Mouse (Mus musculus) embryonic facial prominence, embryonic 15.5 days (tissue): ENCODE measurements around the gene Dusp23. TPM values are rescaled to one million over a fixed set of nuclear protein-coding genes. Genes with fewer than 3 reads are reported as not detected.
A peak's percentile ranks its signal among the peaks of the same experiment; 100 is the strongest.

ENCODE experiments used
- ATAC-seq: fragments of 200-750 bp; cut with Nextera tagmentation; 2 replicates; pipeline ENCODE4 v1.8.0; 2017; ENCODE audit warnings: low read depth, moderate TSS enrichment; ENCODE audit not compliant: insufficient number of reproducible peaks, low FRiP score, low TSS enrichment
- H3K27ac ChIP-seq: fragments of 300-500 bp; sonication (generic); replicated peaks from 2 replicates; pipeline ENCODE4 v1.5.1; 2015; ENCODE audit warnings: mild to moderate bottlenecking, inconsistent platforms
- H3K27me3 ChIP-seq: fragments of 300-500 bp; sonication (generic); 2 replicates; pipeline ENCODE4 v1.6.1; 2015; ENCODE audit warnings: inconsistent platforms
- H3K36me3 ChIP-seq: fragments of 300-500 bp; sonication (generic); 2 replicates; pipeline ENCODE4 v1.6.1; 2015; ENCODE audit warnings: mild to moderate bottlenecking, inconsistent platforms
- H3K4me1 ChIP-seq: fragments of 300-500 bp; sonication (generic); 2 replicates; pipeline ENCODE4 v1.6.1; 2015; ENCODE audit warnings: inconsistent platforms
- H3K4me2 ChIP-seq: fragments of 300-500 bp; sonication (generic); replicated peaks from 2 replicates; pipeline ENCODE4 v1.6.1; 2015; ENCODE audit warnings: mild to moderate bottlenecking, inconsistent platforms
- H3K4me3 ChIP-seq: fragments of 300-500 bp; sonication (generic); replicated peaks from 2 replicates; pipeline ENCODE4 v1.5.1; 2015; ENCODE audit warnings: mild to moderate bottlenecking, inconsistent platforms
- H3K9ac ChIP-seq: fragments of 300-500 bp; sonication (generic); 2 replicates; pipeline ENCODE4 v1.6.1; 2015; ENCODE audit warnings: inconsistent platforms
- H3K9me3 ChIP-seq: fragments of 300-500 bp; sonication (generic); replicated peaks from 2 replicates; pipeline ENCODE4 v1.6.1; 2016; ENCODE audit warnings: inconsistent platforms
- WGBS: fragments of 180-500 bp; shearing (Covaris S2); methylation state at CpG from one replicate; pipeline ENCODE4 v1.1.7; 2015; 5-methylcytosine and 5-hydroxymethylcytosine counted together
- polyA plus RNA-seq: library from polyadenylated mRNA; unstranded; fragments of >200 nt; fragmentation: Nextera tagmentation; extraction: Ambion mirVana; gene quantifications from 2 replicates; pipeline ENCODE4 v1.2.1, GENCODE M21; 2015

Gene Dusp23
- polyA plus RNA-seq: 13.4 and 13.7 TPM in 2 replicates

- Histone ChIP-seq H3K9ac (peak within 1 kb of the TSS; percentile 64), H3K9me3 (no peaks in the 10 kb centered on the region), H3K4me1 (peaks cover 9% of the 10 kb centered on the region; the same call in 1 of the 2 replicates), H3K4me3 (peak within 1 kb of the TSS; percentile 77), H3K36me3 (no peaks in the 10 kb centered on the region), H3K4me2 (peak within 1 kb of the TSS; percentile 90), H3K27ac (peak within 1 kb of the TSS; percentile 94), H3K27me3 (no peaks in the 10 kb centered on the region)
- peak; percentile 98 for ATAC-seq
- WGBS: under 1% methylated on average over 53 of the region's 53 CpGs
Observed at GRCm38 (mm10) chr1:172632451-172633326, at the start of gene Dusp23. Gene Dusp23 (minus strand): TSS chr1:172632962.

GRCm38 (mm10) chr1:172680742-172681141 lies 48.0 kb upstream of the Dusp23 start:
- no peak overlapping the region for H3K27ac ChIP-seq
- no peaks in the 10 kb centered on the region for H3K4me1 ChIP-seq
- WGBS: 69% methylated on average over 4 of the region's 4 CpGs
- H3K9ac ChIP-seq: no peak overlapping the region
- H3K4me3 ChIP-seq: no peak overlapping the region
- H3K9me3 ChIP-seq: no peaks in the 10 kb centered on the region
- ATAC-seq: no peak
- H3K36me3 ChIP-seq: no peaks in the 10 kb centered on the region
- H3K4me2 ChIP-seq: no peak overlapping the region
- H3K27me3 ChIP-seq: no peaks in the 10 kb centered on the region

GRCm38 (mm10) chr1:172670716-172671115 lies 38.0 kb upstream of the Dusp23 start:
- Histone ChIP-seq H3K9ac (no peak overlapping the region), H3K4me2 (no peak overlapping the region), H3K36me3 (no peaks in the 10 kb centered on the region), H3K4me3 (no peak overlapping the region), H3K4me1 (no peaks in the 10 kb centered on the region), H3K9me3 (no peaks in the 10 kb centered on the region), H3K27ac (no peak overlapping the region), H3K27me3 (no peaks in the 10 kb centered on the region)
- no peak for ATAC-seq
- 82% methylated on average over 1 of the region's 1 CpGs for WGBS

GRCm38 (mm10) chr1:172667597-172667996 lies 34.8 kb upstream of the Dusp23 start:
- no peak for ATAC-seq
- 60% methylated on average over 6 of the region's 6 CpGs for WGBS

GRCm38 (mm10) chr1:172665457-172665856 lies 32.7 kb upstream of the Dusp23 start:
- Histone ChIP-seq H3K4me2 (no peak overlapping the region), H3K27ac (no peak overlapping the region), H3K9me3 (no peaks in the 10 kb centered on the region), H3K36me3 (no peaks in the 10 kb centered on the region), H3K9ac (no peak overlapping the region), H3K27me3 (no peaks in the 10 kb centered on the region), H3K4me1 (no peaks in the 10 kb centered on the region), H3K4me3 (no peak overlapping the region)
- ATAC-seq: no peak
- WGBS: 61% methylated on average over 2 of the region's 2 CpGs

More at GRCm38 (mm10) chr1:172667597-172667996, 34.8 kb upstream of the Dusp23 start:
- no peaks in the 10 kb centered on the region for H3K9me3 ChIP-seq
- H3K27me3 ChIP-seq: no peaks in the 10 kb centered on the region
- H3K4me3 ChIP-seq: no peak overlapping the region
- no peaks in the 10 kb centered on the region for H3K4me1 ChIP-seq
- H3K9ac ChIP-seq: no peak overlapping the region
- no peak overlapping the region for H3K4me2 ChIP-seq
- H3K36me3 ChIP-seq: no peaks in the 10 kb centered on the region
- no peak overlapping the region for H3K27ac ChIP-seq

DNA sequence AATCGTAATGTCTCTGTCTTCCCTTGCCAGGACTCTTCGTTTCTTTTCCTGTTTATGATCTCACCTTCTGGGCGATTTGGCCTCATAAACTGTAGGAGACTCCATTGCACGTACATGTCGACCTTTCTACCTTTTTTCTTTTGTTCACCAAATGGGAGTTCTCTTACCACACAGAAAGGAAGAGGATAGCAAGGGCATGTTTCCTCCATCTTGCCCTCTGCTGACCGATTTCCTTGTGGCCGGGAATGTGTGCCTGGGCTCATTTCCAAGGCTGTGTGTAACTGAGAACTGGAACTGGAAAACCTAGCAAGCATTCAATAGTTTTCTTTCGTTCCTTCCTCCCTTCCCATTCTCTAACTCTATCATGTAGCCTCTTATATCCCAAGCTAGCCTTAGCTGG lies 26.9 kb upstream of the Dusp23 start:
- no peaks in the 10 kb centered on the region for H3K36me3 ChIP-seq
- H3K9me3 ChIP-seq: no peaks in the 10 kb centered on the region
- H3K4me2 ChIP-seq: no peak overlapping the region
- no peak overlapping the region for H3K27ac ChIP-seq
- H3K9ac ChIP-seq: no peak overlapping the region
- H3K27me3 ChIP-seq: no peaks in the 10 kb centered on the region
- ATAC-seq: no peak
- H3K4me1 ChIP-seq: no peaks in the 10 kb centered on the region
- WGBS: 73% methylated on average over 8 of the region's 8 CpGs
- no peak overlapping the region for H3K4me3 ChIP-seq

- Histone ChIP-seq H3K4me3 (no peak overlapping the region), H3K27ac (no peak overlapping the region), H3K36me3 (no peaks in the 10 kb centered on the region), H3K4me2 (no peak overlapping the region), H3K9ac (no peak overlapping the region), H3K9me3 (no peaks in the 10 kb centered on the region), H3K27me3 (no peaks in the 10 kb centered on the region), H3K4me1 (no peaks in the 10 kb centered on the region)
- no peak for ATAC-seq
- 52% methylated on average over 3 of the region's 3 CpGs for WGBS
Observed at GRCm38 (mm10) chr1:172657266-172657665, 24.5 kb upstream of the Dusp23 start.

DNA sequence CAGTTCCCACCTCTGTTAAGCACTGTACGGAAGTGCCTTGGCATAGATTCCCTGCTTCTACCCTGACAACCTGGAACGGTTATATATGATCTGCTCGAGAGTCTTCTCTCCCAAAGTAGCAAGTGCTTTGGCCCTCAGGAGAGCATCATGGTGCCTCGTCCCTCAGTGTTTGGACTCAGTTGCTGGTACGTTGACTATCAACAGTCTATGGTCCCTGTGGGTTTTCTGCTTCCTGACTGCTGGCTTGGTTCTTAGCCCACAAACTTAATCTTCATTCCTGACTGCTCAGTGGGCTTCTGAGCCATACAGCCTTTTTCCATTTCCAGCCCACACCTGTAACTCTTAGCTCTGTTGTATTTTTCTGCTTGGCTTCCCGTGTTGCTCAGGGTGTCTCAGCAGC lies 21.1 kb upstream of the Dusp23 start:
- no peak overlapping the region for H3K9ac ChIP-seq
- H3K27ac ChIP-seq: no peak overlapping the region
- ATAC-seq: no peak
- no peaks in the 10 kb centered on the region for H3K9me3 ChIP-seq
- H3K36me3 ChIP-seq: no peaks in the 10 kb centered on the region
- no peaks in the 10 kb centered on the region for H3K4me1 ChIP-seq
- WGBS: 66% methylated on average over 6 of the region's 6 CpGs
- no peak overlapping the region for H3K4me2 ChIP-seq
- H3K4me3 ChIP-seq: no peak overlapping the region
- H3K27me3 ChIP-seq: no peaks in the 10 kb centered on the region

GRCm38 (mm10) chr1:172652040-172652662 lies 19.4 kb upstream of the Dusp23 start:
- no peaks in the 10 kb centered on the region for H3K4me1 ChIP-seq
- no peaks in the 10 kb centered on the region for H3K27me3 ChIP-seq
- no peak overlapping the region for H3K4me2 ChIP-seq
- 80% methylated on average over 18 of the region's 18 CpGs for WGBS
- no peak overlapping the region for H3K27ac ChIP-seq
- H3K9me3 ChIP-seq: no peaks in the 10 kb centered on the region
- H3K9ac ChIP-seq: no peak overlapping the region
- no peaks in the 10 kb centered on the region for H3K36me3 ChIP-seq
- no peak overlapping the region for H3K4me3 ChIP-seq
- ATAC-seq: no peak

DNA sequence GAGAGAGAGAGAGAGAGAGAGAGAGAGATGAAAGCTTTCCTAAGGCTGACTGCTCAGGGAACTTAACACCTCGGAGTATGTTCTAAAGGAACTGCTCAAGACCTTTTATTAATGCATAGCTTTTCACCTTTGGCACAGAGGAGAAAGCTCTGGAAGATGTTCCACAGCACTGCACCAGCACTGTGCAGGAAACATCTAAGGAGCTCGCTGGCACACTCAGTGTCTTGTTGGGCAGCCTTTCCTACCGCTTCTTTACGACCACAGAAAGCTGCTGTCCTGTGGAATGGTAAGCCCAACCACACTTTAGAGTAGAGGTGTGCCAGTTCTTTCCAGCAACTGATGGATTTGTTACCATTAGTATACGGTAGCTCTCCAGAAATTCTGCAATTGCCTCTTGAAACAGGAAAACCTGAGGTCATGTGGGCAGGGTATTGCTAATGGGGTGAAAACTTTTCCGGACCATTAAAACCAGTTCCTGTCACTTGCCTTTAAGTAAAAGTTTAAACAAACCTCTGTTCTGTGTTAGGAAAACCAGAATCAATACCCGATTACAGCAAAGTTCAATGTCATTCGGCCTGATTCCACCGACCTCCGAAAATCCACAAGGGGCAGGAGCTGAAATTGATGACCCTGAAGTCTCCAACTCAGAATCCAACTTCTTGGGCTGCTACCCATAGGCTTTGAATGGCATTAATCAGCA lies 18.7 kb upstream of the Dusp23 start:
- Histone ChIP-seq H3K27ac (no peak overlapping the region), H3K27me3 (no peaks in the 10 kb centered on the region), H3K36me3 (no peaks in the 10 kb centered on the region), H3K4me3 (no peak overlapping the region), H3K4me1 (no peaks in the 10 kb centered on the region), H3K9ac (no peak overlapping the region), H3K9me3 (no peaks in the 10 kb centered on the region), H3K4me2 (no peak overlapping the region)
- no peak for ATAC-seq
- WGBS: 82% methylated on average over 10 of the region's 10 CpGs

DNA sequence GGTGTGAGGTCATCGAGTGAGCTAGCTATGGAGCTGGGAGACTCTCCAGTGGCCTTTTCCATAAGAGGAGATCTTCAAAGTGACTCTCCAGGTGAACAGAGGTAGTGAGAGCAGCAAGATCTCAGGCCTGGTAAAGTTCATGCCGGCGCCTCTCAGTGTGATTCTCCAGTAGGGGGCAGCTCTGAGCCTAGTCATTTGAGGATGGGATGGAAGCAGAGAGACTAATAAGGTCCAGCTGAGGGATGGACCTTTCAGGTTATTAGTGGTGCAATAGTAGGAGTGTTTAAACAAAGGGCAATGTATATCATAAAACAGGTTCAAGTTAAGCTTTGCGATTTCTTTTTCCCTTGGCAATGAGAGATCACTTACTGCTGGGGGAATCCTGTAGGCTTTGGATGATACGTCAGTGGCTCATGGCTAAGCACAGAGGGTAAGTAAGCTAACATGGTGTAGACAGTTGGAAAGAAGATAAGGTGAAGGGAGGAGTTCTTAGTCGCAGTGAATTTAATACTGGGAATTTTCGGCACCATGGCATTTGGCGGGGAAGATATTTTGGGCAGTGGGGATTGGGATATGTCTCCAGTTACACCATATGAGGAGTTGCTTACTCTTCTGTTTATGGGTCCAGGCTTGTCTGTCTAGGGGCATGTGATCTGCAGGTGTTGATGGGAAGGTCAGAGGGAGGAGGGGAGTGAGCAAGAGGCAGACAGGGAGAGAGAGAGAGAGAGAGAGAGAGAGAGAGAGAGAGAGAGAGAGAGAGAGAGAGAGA lies 17.9 kb upstream of the Dusp23 start:
- no peak overlapping the region for H3K4me3 ChIP-seq
- no peak overlapping the region for H3K4me2 ChIP-seq
- no peak overlapping the region for H3K27ac ChIP-seq
- no peak for ATAC-seq
- no peaks in the 10 kb centered on the region for H3K4me1 ChIP-seq
- H3K9me3 ChIP-seq: no peaks in the 10 kb centered on the region
- 49% methylated on average over 8 of the region's 8 CpGs for WGBS
- no peaks in the 10 kb centered on the region for H3K36me3 ChIP-seq
- no peaks in the 10 kb centered on the region for H3K27me3 ChIP-seq
- H3K9ac ChIP-seq: no peak overlapping the region
